Mouse (Mus musculus) testis, adult 2 months (tissue): ENCODE measurements around the gene Neurl1b.

Experiments
- CTCF ChIP-seq: fragments of 200-500 bp; IDR thresholded peaks from 2 replicates; pipeline ENCODE4 v1.5.1; 2012; ENCODE audit warnings: low read depth, mild to moderate bottlenecking, inconsistent platforms, low read length, moderate library complexity; ENCODE audit not compliant: control insufficient read depth, insufficient read depth, insufficient replicate concordance
- POLR2A ChIP-seq: fragments of 200-500 bp; IDR thresholded peaks from 2 replicates; pipeline ENCODE4 v1.6.1; 2012; ENCODE audit warnings: low read depth, mild to moderate bottlenecking, inconsistent platforms, low read length, moderate library complexity; ENCODE audit not compliant: control insufficient read depth

- TF ChIP-seq CTCF (no peak), POLR2A (no peak)
Observed at GRCm38 (mm10) chr17:26414523-26415354, at the start of gene Neurl1b.
